Mouse (Mus musculus) embryonic facial prominence, embryonic 11.5 days (tissue): ENCODE data around the gene Fbf1. TPM values are rescaled to one million over a fixed set of nuclear protein-coding genes. Genes with fewer than 3 reads are reported as not detected.

Experiments
- ATAC-seq: fragments of 200-750 bp; cut with Nextera tagmentation; replicated peaks from 2 replicates; pipeline ENCODE4 v1.8.0; 2017; ENCODE audit warnings: low read depth; ENCODE audit not compliant: insufficient number of reproducible peaks, low FRiP score, low TSS enrichment
- DNase-seq: peaks from one replicate; pipeline ENCODE4 v3.0.0-alpha.2; 2015; ENCODE audit warnings: low spot score
- H3K27ac ChIP-seq: fragments of 300-500 bp; sonication (generic); replicated peaks from 2 replicates; pipeline ENCODE4 v1.5.1; 2014; ENCODE audit warnings: mild to moderate bottlenecking, low read depth, low read length, control low read depth
- H3K27me3 ChIP-seq: fragments of 300-500 bp; sonication (generic); 2 replicates; pipeline ENCODE4 v1.6.1; 2014; ENCODE audit warnings: mild to moderate bottlenecking, low read length, moderate library complexity, mixed read lengths; ENCODE audit not compliant: control insufficient read depth, insufficient read depth
- H3K36me3 ChIP-seq: fragments of 300-500 bp; sonication (generic); replicated peaks from 2 replicates; pipeline ENCODE4 v1.6.1; 2014; ENCODE audit warnings: low read depth, mild to moderate bottlenecking, low read length, moderate library complexity, mixed read lengths; ENCODE audit not compliant: control insufficient read depth, insufficient read depth
- H3K4me1 ChIP-seq: fragments of 300-500 bp; sonication (generic); 2 replicates; pipeline ENCODE4 v1.6.1; 2014; ENCODE audit warnings: low read length, mixed read lengths; ENCODE audit not compliant: control insufficient read depth, insufficient read depth
- H3K4me2 ChIP-seq: fragments of 300-500 bp; sonication (generic); 2 replicates; pipeline ENCODE4 v1.6.1; 2014; ENCODE audit warnings: low read depth, mild to moderate bottlenecking, control low read depth, low read length, moderate library complexity
- H3K4me3 ChIP-seq: fragments of 300-500 bp; sonication (generic); 2 replicates; pipeline ENCODE4 v1.5.1; 2014; ENCODE audit warnings: low read depth, low read length, control low read depth
- H3K9ac ChIP-seq: fragments of 300-500 bp; sonication (generic); replicated peaks from 2 replicates; pipeline ENCODE4 v1.6.1; 2014; ENCODE audit warnings: mild to moderate bottlenecking, control low read depth, low read length
- H3K9me3 ChIP-seq: fragments of 300-500 bp; sonication (generic); replicated peaks from 2 replicates; pipeline ENCODE4 v1.6.1; 2016; ENCODE audit warnings: mild to moderate bottlenecking, low read length, inconsistent platforms, mixed read lengths; ENCODE audit not compliant: control insufficient read depth
- WGBS: fragments of 180-500 bp; shearing (Covaris S2); extraction: QIAGEN DNeasy Blood & Tissue Kit; methylation state at CpG from one replicate; pipeline ENCODE4 v1.1.7; 2014; 5-methylcytosine and 5-hydroxymethylcytosine counted together
- polyA plus RNA-seq: library from polyadenylated mRNA; unstranded; fragments of >200 nt; fragmentation: Nextera tagmentation; extraction: Ambion mirVana; gene quantifications from 2 replicates; pipeline ENCODE4 v1.2.1, GENCODE M21; 2014

Gene Fbf1
- polyA plus RNA-seq, 1 experiment from 2014 or later = 20.3 TPM

GRCm38 (mm10) chr11:116150960-116151359 is 17.0 kb downstream of the Fbf1 start:
- H3K36me3 ChIP-seq = peaks cover 27% of the 10 kb centered on the region
- WGBS = 86% methylated on average over 2 of the region's 2 CpGs
- ATAC-seq = no peak

GRCm38 (mm10) chr11:116149341-116149740 is 18.6 kb downstream of the Fbf1 start:
- no peak overlapping the region for H3K9ac ChIP-seq
- no peaks in the 10 kb centered on the region for H3K9me3 ChIP-seq
- no peak overlapping the region for H3K4me2 ChIP-seq
- DNase-seq (no peak), ATAC-seq (no peak)
- H3K4me3 ChIP-seq = no peak overlapping the region
- WGBS = 82% methylated on average over 6 of the region's 6 CpGs
- no peaks in the 10 kb centered on the region for H3K4me1 ChIP-seq
- H3K27ac ChIP-seq = no peak overlapping the region
- peaks cover 32% of the 10 kb centered on the region for H3K36me3 ChIP-seq
- no peaks in the 10 kb centered on the region for H3K27me3 ChIP-seq

More at GRCm38 (mm10) chr11:116150960-116151359, 17.0 kb downstream of the Fbf1 start:
- H3K4me2 ChIP-seq = no peak overlapping the region
- no peaks in the 10 kb centered on the region for H3K27me3 ChIP-seq
- no peak overlapping the region for H3K9ac ChIP-seq
- no peak overlapping the region for H3K27ac ChIP-seq
- H3K4me1 ChIP-seq = no peaks in the 10 kb centered on the region
- H3K4me3 ChIP-seq = no peak overlapping the region
- no peak for DNase-seq
- no peaks in the 10 kb centered on the region for H3K9me3 ChIP-seq

- no peak for ATAC-seq
- H3K4me2 ChIP-seq = no peak overlapping the region
- H3K4me3 ChIP-seq = no peak overlapping the region
- H3K27me3 ChIP-seq = no peaks in the 10 kb centered on the region
- 61% methylated on average over 20 of the region's 20 CpGs for WGBS
- H3K9me3 ChIP-seq = no peaks in the 10 kb centered on the region
- H3K36me3 ChIP-seq = peaks cover 32% of the 10 kb centered on the region
- DNase-seq = no peak
- no peak overlapping the region for H3K9ac ChIP-seq
- no peak overlapping the region for H3K27ac ChIP-seq
- H3K4me1 ChIP-seq = no peaks in the 10 kb centered on the region
Observed at GRCm38 (mm10) chr11:116148761-116149221, 19.2 kb downstream of the Fbf1 start.

GRCm38 (mm10) chr11:116146294-116146985 is 21.5 kb downstream of the Fbf1 start:
- no peak overlapping the region for H3K4me3 ChIP-seq
- H3K27me3 ChIP-seq = no peaks in the 10 kb centered on the region
- no peak overlapping the region for H3K27ac ChIP-seq
- peaks cover 29% of the 10 kb centered on the region for H3K36me3 ChIP-seq
- H3K9ac ChIP-seq = no peak overlapping the region
- WGBS = 79% methylated on average over 25 of the region's 25 CpGs
- no peaks in the 10 kb centered on the region for H3K9me3 ChIP-seq
- ATAC-seq (no peak), DNase-seq (no peak)
- no peak overlapping the region for H3K4me2 ChIP-seq
- no peaks in the 10 kb centered on the region for H3K4me1 ChIP-seq

GRCm38 (mm10) chr11:116145481-116146293 is 22.3 kb downstream of the Fbf1 start:
- H3K9ac ChIP-seq = no peak overlapping the region
- H3K9me3 ChIP-seq = no peaks in the 10 kb centered on the region
- H3K27me3 ChIP-seq = no peaks in the 10 kb centered on the region
- DNase-seq (no peak), ATAC-seq (no peak)
- H3K4me1 ChIP-seq = no peaks in the 10 kb centered on the region
- no peak overlapping the region for H3K4me3 ChIP-seq
- WGBS = 55% methylated on average over 17 of the region's 18 CpGs
- no peak overlapping the region for H3K27ac ChIP-seq
- H3K4me2 ChIP-seq = no peak overlapping the region
- H3K36me3 ChIP-seq = peaks cover 23% of the 10 kb centered on the region

GRCm38 (mm10) chr11:116143468-116143867 is 24.5 kb downstream of the Fbf1 start:
- Histone ChIP-seq H3K4me3 (no peak overlapping the region), H3K9ac (no peak overlapping the region), H3K27me3 (no peaks in the 10 kb centered on the region), H3K27ac (no peak overlapping the region), H3K4me2 (no peak overlapping the region), H3K36me3 (peaks cover 18% of the 10 kb centered on the region), H3K4me1 (no peaks in the 10 kb centered on the region), H3K9me3 (no peaks in the 10 kb centered on the region)
- DNase-seq = no peak
- WGBS = 84% methylated on average over 3 of the region's 3 CpGs
- no peak for ATAC-seq

- no peak overlapping the region for H3K27ac ChIP-seq
- H3K36me3 ChIP-seq = peaks cover 15% of the 10 kb centered on the region
- H3K4me2 ChIP-seq = no peak overlapping the region
- DNase-seq = no peak
- H3K27me3 ChIP-seq = no peaks in the 10 kb centered on the region
- WGBS = 52% methylated on average over 10 of the region's 10 CpGs
- ATAC-seq = no peak
- no peaks in the 10 kb centered on the region for H3K9me3 ChIP-seq
- no peaks in the 10 kb centered on the region for H3K4me1 ChIP-seq
- no peak overlapping the region for H3K4me3 ChIP-seq
- H3K9ac ChIP-seq = no peak overlapping the region
Observed at GRCm38 (mm10) chr11:116142211-116142991, 25.6 kb downstream of the Fbf1 start.
